Mouse (Mus musculus) layer of hippocampus, postnatal 36 days (tissue): ENCODE measurements around the gene Dhx29. TPM values are rescaled to one million over a fixed set of nuclear protein-coding genes. Genes with fewer than 3 reads are reported as not detected.
A peak's percentile ranks its signal among the peaks of the same experiment; 100 is the strongest.
"Not testable (repeated sequence)": the region's sequence is repeated elsewhere in the genome, so short reads cannot be mapped to it uniquely, and the experiment has no call there.

Experiments used
- DNase-seq, 2 experiments: peaks; one replicate each; pipeline ENCODE4 v3.0.0; 2022
- total RNA-seq, 2 experiments: library from RNA; stranded (reverse); gene quantifications; 2 replicates each; pipeline ENCODE4 v1.2.3; 2021

The Dhx29 gene
- total RNA-seq, 2 experiments from 2014 or later = 23.5 to 26.4 TPM

DNA sequence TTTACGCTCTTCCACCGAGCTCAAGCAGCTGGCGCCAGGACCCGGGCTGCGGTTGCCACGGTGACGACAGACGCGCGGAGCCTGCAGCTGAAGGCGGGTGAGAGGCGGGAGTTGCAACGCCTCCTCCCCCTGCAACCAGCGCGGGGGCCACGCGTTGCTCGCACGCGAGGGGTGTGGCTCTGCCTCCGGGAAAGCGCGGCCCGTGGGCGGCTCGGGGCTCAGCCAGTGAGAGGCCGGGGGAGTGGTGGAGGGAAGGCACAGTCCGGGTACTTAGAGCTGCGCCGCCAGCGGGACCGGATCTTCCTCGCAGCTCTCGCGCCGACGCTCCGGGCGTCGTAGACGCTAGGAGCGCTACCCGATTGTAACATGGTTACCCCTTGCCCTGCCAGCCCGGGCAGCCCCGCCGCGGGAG, 60.3 kb downstream of the Dhx29 start, which contains the start of gene Ccno:
TSS of gene Ccno (plus strand) at position 271 of the 412 bp plus-strand sequence.
- peak; percentile 93 to 95 for DNase-seq

DNA sequence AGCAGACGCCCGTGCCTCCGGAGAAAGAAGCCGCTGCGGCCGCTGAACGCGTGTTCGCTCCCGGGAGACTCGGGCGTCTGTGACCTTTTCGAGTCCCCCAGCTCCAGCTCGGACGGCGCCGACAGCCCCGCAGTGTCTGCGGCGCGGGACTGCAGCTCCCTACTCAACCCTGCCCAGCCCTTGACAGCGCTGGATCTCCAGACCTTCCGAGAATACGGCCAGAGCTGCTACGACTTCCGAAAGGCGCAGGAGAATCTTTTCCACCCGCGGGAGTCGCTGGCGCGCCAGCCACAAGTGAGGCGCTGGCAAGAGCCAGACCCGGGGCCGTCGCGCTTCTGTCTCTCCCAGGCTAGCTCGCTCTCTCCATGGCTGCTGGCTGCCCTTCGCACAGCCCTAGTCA, 60.7 kb downstream of the Dhx29 start:
- no peak for DNase-seq

DNA sequence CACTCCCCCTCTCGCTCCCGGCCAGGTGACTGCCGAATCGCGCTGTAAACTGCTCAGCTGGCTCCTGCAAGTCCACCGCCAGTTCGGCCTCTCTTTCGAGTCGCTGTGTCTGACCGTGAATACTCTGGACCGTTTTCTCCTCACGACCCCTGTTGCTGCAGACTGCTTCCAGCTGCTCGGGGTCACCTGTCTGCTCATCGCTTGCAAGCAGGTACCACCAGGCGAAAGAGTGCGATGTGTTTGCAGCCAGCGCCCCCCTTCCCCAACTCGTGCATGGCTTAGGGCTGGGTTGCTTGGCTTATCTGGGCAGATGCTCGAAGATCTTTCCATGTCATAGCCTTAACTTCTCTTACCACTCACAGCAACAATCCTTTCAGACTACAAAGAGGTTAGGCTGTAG, 61.6 kb downstream of the Dhx29 start:
- DNase-seq = no peak

DNA sequence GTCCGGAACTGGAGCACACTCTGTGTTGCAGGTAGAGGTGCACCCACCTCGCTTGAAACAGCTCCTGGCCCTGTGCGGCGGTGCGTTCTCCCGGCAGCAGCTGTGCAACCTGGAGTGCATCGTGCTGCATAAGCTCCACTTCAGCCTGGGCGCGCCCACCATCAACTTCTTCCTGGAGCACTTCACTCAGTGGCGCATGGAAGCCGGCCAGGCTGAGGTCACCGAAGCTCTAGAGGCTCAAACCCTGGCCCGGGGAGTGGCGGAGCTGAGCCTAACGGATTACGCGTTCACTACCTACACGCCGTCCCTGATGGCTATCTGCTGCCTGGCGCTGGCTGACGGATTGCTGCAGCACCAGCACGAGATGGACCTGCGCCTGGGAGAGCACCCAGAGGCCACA, 62.3 kb downstream of the Dhx29 start:
- DNase-seq = no peak

DNA sequence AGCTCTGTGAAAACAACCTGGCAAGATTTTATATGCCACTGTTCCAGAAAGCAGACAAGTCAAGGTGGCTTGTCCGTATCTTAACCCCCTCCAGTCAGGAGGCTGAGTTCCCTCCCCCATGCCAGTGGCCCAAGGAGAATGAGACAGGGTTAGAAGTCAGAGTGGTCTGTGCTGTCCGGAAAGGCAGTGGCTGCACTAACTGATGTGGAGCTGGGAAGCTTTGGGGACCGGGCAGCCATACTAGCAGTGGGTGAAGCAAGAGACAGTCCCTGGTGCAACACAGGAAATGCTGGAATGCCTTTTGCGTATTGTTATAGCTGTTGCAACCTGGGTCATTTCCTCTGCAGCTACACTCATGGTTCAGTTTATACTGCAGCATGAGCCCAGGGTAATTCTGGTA, 63.1 kb downstream of the Dhx29 start:
- DNase-seq = no peak

DNA sequence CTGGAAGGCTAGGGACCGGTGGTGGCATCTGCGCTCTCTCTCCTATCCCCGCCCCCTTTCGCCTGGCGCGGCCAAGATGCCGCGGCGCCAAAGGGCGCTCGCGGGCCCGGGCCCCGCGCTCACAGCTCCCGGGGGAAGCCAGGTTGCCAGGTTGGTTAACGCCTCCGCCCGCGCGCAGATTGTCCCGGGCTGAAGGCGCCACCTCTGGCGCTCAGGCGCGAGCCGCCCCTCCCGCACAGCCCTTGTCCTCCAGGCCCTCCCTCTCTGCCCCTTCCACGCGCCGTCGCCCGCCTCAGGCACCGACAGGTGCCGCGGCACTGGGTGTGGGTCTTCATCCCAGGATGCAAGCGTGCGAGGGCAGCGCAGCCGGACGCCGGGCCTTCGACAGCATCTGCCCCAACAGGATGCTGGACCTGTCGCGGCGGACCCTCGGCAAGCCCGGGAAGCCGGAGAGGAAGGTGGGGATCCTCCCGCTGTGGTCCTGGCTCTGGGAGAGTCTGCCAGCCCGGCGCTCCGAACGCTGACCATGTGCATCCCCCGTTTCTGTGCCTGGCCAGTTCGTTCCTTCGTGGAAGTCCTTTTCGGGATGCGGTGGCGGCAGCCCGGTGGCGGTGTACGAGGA, 66.4 kb downstream of the Dhx29 start, which contains the start of gene Mcidas:
TSS of gene Mcidas (plus strand) at position 315 of the 622 bp plus-strand sequence.
- DNase-seq = no peak

DNA sequence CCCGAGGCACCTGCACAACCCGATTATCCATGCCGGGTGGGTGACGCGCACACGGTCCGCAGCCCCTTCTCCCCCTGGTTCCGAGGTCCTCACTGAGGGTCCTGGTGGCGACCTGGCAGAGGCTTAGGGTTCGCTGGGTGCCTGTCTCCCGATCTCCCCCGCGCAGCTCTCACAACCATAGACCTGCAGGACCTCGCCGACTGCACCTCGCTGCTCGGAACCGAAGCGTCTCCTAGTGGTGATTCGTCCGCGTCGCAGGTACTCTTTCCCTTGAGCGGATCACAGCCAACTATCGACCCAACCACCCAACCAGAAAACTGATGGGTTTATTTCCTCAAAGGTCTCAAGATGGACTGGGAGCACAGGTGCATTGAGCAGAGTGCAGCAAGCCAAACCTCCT, 66.9 kb downstream of the Dhx29 start:
- peak in 1 of 2 experiments; percentile 54 for DNase-seq

DNA sequence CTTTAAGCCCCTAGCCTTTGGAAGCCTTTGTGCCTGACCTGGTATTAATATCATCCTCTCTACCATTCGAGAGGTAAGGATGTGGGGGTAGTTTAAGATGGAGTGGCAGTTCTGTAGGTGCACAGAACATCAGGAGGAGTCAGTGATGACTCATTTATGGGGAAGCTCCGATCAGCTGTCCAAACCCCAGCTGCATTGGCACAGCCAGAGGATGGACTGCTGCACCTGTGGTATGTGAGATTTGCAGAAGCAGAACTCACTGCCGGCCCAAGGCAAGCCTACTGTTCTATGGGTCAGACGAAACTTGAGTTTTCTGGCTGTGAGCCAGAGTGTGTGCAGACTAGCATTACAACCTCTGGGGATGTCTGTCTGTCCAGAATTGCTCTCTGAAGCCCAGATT, 69.2 kb downstream of the Dhx29 start:
- no peak for DNase-seq

DNA sequence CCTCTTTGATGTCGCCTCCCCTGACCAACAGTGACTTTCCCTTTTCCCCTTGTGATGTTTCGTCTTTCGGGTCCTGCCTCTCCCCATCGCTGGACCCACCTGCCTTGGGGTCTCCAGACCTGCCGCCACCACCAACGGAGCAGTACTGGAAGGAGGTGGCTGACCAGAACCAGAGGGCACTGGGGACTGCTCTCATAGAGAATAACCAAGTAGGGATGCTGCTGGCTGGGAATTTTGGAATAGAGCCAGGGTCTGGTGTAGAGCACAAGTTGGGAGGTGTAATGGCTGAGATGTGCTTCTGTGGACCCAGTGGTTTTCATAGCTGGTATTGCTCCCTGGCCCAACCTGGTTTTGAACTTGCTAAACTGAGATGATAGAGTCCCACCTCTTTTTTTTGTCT, 70.1 kb downstream of the Dhx29 start:
- no peak for DNase-seq

DNA sequence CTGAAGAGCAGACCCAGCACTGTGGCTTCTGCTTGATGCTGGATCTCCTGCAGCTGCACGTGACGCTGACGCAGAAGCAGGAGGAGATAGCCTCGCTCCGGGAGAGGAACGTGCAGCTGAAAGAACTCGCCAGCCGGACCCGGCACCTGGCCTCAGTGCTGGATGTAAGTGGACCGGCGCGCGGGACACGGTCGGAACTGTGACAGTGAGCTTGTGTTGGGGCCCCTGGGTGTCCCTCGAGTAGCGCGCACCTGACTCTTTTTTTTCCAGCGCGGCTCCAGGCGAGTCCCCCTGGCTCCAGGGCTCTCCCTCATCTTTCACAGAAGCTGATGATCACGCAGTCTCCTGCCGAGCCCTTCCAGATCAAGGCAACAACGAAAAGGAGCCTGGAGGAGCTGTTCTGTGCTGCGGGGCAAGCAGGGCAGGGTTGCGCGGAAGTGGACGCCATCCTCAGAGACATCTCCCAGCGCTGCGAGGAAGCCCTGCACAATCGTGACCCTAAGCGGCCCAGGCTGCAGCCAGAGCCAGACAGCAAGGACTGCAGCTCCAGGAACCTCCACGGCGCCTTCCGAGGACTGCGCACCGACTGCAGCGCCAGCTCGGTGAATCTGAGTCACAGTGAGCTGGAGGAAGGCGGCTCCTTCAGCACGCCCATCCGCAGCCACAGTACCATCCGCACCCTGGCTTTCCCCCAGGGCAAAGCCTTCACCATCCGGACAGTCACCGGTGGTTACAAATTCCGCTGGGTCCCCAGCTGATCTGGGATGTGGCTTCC, 71.4 kb downstream of the Dhx29 start:
- peak in 1 of 2 experiments; percentile 28 for DNase-seq

DNA sequence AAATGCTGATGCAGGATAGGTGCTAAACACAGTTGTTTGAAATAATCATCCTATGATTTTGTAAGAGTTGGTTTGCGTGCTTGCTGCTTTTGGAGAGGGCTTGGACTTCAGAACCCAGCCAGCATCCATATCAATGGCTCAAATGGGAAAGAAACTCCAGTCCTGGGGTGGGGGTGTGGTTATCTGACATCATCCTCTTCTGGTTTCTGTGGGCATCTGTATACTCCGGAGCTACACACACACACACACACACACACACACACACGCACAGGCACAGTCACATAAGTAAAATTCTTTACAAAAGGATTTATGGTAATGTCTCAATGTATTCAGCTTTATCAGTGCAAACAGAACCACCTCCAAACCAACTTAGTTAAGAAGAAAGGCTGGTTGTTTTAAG, 72.8 kb downstream of the Dhx29 start:
- DNase-seq = no peak

DNA sequence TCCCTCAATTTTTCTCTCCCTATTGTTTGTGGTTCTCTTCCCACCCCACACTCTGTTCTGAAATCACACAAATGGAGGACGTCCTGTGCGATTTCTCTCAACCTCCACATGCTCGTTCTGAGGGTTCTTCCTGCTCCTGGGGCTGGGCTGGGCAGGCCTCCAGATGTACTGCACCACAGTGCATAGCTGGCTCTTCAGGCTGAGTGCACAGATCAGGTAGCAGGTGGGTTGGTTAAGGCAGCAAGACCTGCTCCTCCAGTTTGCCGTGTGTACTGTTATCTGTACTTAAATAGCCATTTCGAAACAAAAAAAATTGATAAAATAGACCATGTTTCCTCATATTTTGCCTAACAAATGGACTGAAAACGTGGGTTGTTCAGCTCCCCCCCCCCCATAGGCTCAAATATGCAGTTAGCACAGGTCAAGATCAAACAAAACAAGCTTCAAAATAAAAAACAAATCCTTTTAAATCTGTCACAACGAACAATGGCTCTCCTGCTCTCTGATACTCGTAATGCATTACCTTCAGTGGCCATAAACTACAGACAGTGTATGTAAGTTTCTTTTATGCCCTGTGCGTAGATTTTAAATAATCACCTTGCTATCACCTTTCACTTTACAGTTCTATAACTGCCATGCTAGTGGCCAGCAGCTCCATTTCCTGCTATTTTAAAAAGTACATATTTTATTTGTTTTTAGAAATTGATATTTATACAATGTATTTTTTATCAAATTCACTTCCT, 73.5 kb downstream of the Dhx29 start:
- no peak for DNase-seq

DNA sequence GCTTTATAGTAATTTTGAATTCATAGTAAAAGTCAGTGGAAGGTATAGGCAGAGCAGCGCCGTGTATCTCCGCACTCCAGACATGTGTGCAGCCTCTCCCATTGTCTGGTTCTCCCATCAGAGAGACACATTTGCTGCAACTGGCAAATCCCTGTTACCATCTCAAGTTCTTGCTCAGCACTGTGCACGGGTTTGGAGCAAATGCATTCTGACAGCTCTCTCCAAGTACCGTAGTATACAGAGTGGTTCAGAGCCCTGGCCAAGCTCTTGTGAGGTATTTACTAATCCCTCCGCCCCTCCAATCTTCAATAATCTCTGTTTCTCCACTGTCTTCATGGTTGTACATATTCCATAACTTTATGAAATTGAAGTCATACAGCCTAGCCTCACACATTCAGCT, 85.4 kb downstream of the Dhx29 start:
- DNase-seq = no peak

DNA sequence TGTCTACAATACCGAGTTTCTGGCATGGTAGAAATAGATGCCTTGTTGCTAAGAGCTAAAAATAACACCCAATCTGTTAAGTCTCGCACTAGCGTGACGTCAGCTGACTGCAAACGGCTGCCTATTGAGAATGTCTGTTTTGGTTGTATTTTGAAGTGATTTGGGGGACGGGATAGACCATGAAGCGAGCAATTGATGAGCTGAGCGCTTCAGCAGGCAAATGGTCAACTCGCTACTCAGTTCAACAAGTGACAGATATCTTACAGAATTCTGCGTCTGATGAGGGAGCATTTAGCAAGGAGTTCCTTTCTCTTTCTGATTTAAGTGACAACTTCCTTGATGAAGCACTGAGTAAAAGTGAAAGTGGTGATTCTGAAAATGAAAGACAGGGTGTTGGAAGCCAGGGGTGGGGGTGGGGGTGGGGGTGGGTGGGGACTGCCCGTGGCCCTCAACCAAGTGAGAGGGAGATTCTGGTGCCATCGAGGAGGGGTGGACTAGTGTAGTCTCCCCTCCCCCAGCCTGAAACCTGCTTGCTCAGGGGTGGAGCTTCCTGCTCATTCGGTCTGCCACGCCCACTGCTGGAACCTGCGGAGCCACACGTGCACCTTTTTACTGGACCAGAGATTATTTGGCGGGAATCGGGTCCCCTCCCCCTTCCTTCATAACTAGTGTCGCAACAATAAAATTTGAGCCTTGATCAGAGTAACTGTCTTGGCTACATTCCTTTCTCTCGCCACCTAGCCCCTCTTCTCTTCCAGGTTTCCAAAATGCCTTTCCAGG, 86.1 kb downstream of the Dhx29 start:
- not testable (repeated sequence) for DNase-seq

Other genes starting within 250 kb of the Dhx29 start
- 10 to 100 TPM; 28.5 to 30.7 TPM for gene Plpp1, start 126.7 kb upstream of the Dhx29 start, total RNA-seq
- 10 to 100 TPM; 47.9 to 50.9 TPM for gene Mtrex, start 56 bp upstream of the Dhx29 start, total RNA-seq
- 1 to 10 TPM; 4.3 to 5.0 TPM for gene Ccno, start 60.3 kb downstream of the Dhx29 start, total RNA-seq
- gene Mcidas, start 66.4 kb downstream of the Dhx29 start, total RNA-seq = under 1 TPM; 0.42 to 0.66 TPM
- not detected for gene Cdc20b, start 107.7 kb downstream of the Dhx29 start, total RNA-seq
- 10 to 100 TPM; 10.1 to 10.9 TPM for gene Gpx8, start 119.0 kb downstream of the Dhx29 start, total RNA-seq
- not detected for gene Gzma, start 173.5 kb downstream of the Dhx29 start, total RNA-seq